Mouse (Mus musculus): ENCODE results near the gene Cfap77. TPM values are rescaled to one million over a fixed set of nuclear protein-coding genes. Genes with fewer than 3 reads are reported as not detected.

Gene Cfap77
- polyA plus RNA-seq, 1 experiment from 2014 or later = 0.71 TPM

GRCm38 (mm10) chr2:28974520-28974919 lies 80.3 kb downstream of the Cfap77 start:
- Histone ChIP-seq H3K36me3 (ENCODE audit: control insufficient read depth, insufficient read depth, low read length) (no peaks in the 10 kb centered on the region), H3K4me2 (no peak overlapping the region), H3K9me3 (ENCODE audit: control insufficient read depth, low read length) (no peaks in the 10 kb centered on the region), H3K4me1 (replicated peaks; ENCODE audit: control insufficient read depth, insufficient read depth, low read length) (no peaks in the 10 kb centered on the region), H3K27ac (ENCODE audit: low read depth, low read length) (no peak overlapping the region), H3K9ac (ENCODE audit: low read depth, low read length) (no peak overlapping the region), H3K4me3 (ENCODE audit: low read depth, low read length) (no peak overlapping the region), H3K27me3 (replicated peaks; ENCODE audit: control insufficient read depth, insufficient read depth, low read length) (peaks cover 15% of the 10 kb centered on the region)
- no peak for ATAC-seq (replicated peaks; ENCODE audit: low FRiP score)
- DNase-seq (ENCODE audit: low spot score) = peak; percentile 38
- WGBS = 21% methylated on average over 6 of the region's 6 CpGs

- no peak overlapping the region for H3K9ac ChIP-seq (ENCODE audit: low read depth, low read length)
- H3K4me3 ChIP-seq (ENCODE audit: low read depth, low read length) = no peak overlapping the region
- DNase-seq (ENCODE audit: low spot score) (no peak), ATAC-seq (replicated peaks; ENCODE audit: low FRiP score) (no peak)
- WGBS = 34% methylated on average over 15 of the region's 15 CpGs
- no peaks in the 10 kb centered on the region for H3K36me3 ChIP-seq (ENCODE audit: control insufficient read depth, insufficient read depth, low read length)
- H3K27ac ChIP-seq (ENCODE audit: low read depth, low read length) = no peak overlapping the region
- H3K27me3 ChIP-seq (replicated peaks; ENCODE audit: control insufficient read depth, insufficient read depth, low read length) = peaks cover 15% of the 10 kb centered on the region
- H3K4me1 ChIP-seq (replicated peaks; ENCODE audit: control insufficient read depth, insufficient read depth, low read length) = no peaks in the 10 kb centered on the region
- no peaks in the 10 kb centered on the region for H3K9me3 ChIP-seq (ENCODE audit: control insufficient read depth, low read length)
- no peak overlapping the region for H3K4me2 ChIP-seq
Measured at GRCm38 (mm10) chr2:28973832-28974450, 80.9 kb downstream of the Cfap77 start.

- Histone ChIP-seq H3K4me1 (replicated peaks; ENCODE audit: control insufficient read depth, insufficient read depth, low read length) (no peaks in the 10 kb centered on the region), H3K36me3 (ENCODE audit: control insufficient read depth, insufficient read depth, low read length) (no peaks in the 10 kb centered on the region), H3K27ac (ENCODE audit: low read depth, low read length) (no peak overlapping the region), H3K9me3 (ENCODE audit: control insufficient read depth, low read length) (no peaks in the 10 kb centered on the region), H3K27me3 (replicated peaks; ENCODE audit: control insufficient read depth, insufficient read depth, low read length) (peaks cover 14% of the 10 kb centered on the region), H3K9ac (ENCODE audit: low read depth, low read length) (no peak overlapping the region), H3K4me3 (ENCODE audit: low read depth, low read length) (no peak overlapping the region), H3K4me2 (no peak overlapping the region)
- 80% methylated on average over 14 of the region's 14 CpGs for WGBS
- ATAC-seq (replicated peaks; ENCODE audit: low FRiP score) (no peak), DNase-seq (ENCODE audit: low spot score) (no peak)
Measured at GRCm38 (mm10) chr2:28970424-28970823, 84.4 kb downstream of the Cfap77 start.

- H3K4me1 ChIP-seq (replicated peaks; ENCODE audit: control insufficient read depth, insufficient read depth, low read length) = no peaks in the 10 kb centered on the region
- H3K27ac ChIP-seq (ENCODE audit: low read depth, low read length) = no peak overlapping the region
- ATAC-seq (replicated peaks; ENCODE audit: low FRiP score) (no peak), DNase-seq (ENCODE audit: low spot score) (no peak)
- H3K4me3 ChIP-seq (ENCODE audit: low read depth, low read length) = no peak overlapping the region
- H3K9me3 ChIP-seq (ENCODE audit: control insufficient read depth, low read length) = no peaks in the 10 kb centered on the region
- H3K36me3 ChIP-seq (ENCODE audit: control insufficient read depth, insufficient read depth, low read length) = no peaks in the 10 kb centered on the region
- 71% methylated on average over 1 of the region's 1 CpGs for WGBS
- H3K9ac ChIP-seq (ENCODE audit: low read depth, low read length) = no peak overlapping the region
- H3K4me2 ChIP-seq = no peak overlapping the region
- peaks cover 3% of the 10 kb centered on the region; the same call in 1 of the 2 replicates for H3K27me3 ChIP-seq (replicated peaks; ENCODE audit: control insufficient read depth, insufficient read depth, low read length)
Measured at GRCm38 (mm10) chr2:28968278-28968677, 86.6 kb downstream of the Cfap77 start.

- Histone ChIP-seq H3K4me2 (no peak overlapping the region), H3K4me1 (replicated peaks; ENCODE audit: control insufficient read depth, insufficient read depth, low read length) (no peaks in the 10 kb centered on the region; the same call in 1 of the 2 replicates), H3K9me3 (ENCODE audit: control insufficient read depth, low read length) (no peaks in the 10 kb centered on the region), H3K27ac (ENCODE audit: low read depth, low read length) (no peak overlapping the region), H3K9ac (ENCODE audit: low read depth, low read length) (no peak overlapping the region), H3K27me3 (replicated peaks; ENCODE audit: control insufficient read depth, insufficient read depth, low read length) (no peaks in the 10 kb centered on the region), H3K4me3 (ENCODE audit: low read depth, low read length) (no peak overlapping the region), H3K36me3 (ENCODE audit: control insufficient read depth, insufficient read depth, low read length) (no peaks in the 10 kb centered on the region)
- ATAC-seq (replicated peaks; ENCODE audit: low FRiP score) = no peak
- DNase-seq (ENCODE audit: low spot score) = no peak
- 62% methylated on average over 14 of the region's 14 CpGs for WGBS
Measured at GRCm38 (mm10) chr2:28966151-28966795, 88.6 kb downstream of the Cfap77 start.

- H3K4me1 ChIP-seq (replicated peaks; ENCODE audit: control insufficient read depth, insufficient read depth, low read length) = no peaks in the 10 kb centered on the region; the same call in 1 of the 2 replicates
- no peak overlapping the region for H3K4me3 ChIP-seq (ENCODE audit: low read depth, low read length)
- no peaks in the 10 kb centered on the region for H3K9me3 ChIP-seq (ENCODE audit: control insufficient read depth, low read length)
- no peak overlapping the region for H3K4me2 ChIP-seq
- no peak overlapping the region for H3K9ac ChIP-seq (ENCODE audit: low read depth, low read length)
- 69% methylated on average over 6 of the region's 6 CpGs for WGBS
- no peak for DNase-seq (ENCODE audit: low spot score)
- no peaks in the 10 kb centered on the region for H3K36me3 ChIP-seq (ENCODE audit: control insufficient read depth, insufficient read depth, low read length)
- H3K27me3 ChIP-seq (replicated peaks; ENCODE audit: control insufficient read depth, insufficient read depth, low read length) = no peaks in the 10 kb centered on the region
- no peak overlapping the region; the same call in 1 of the 2 replicates for H3K27ac ChIP-seq (ENCODE audit: low read depth, low read length)
- no peak; the same call in 1 of the 2 replicates for ATAC-seq (replicated peaks; ENCODE audit: low FRiP score)
Measured at GRCm38 (mm10) chr2:28963565-28963964, 91.3 kb downstream of the Cfap77 start.

GRCm38 (mm10) chr2:28961636-28962035 lies 93.2 kb downstream of the Cfap77 start:
- Histone ChIP-seq H3K36me3 (ENCODE audit: control insufficient read depth, insufficient read depth, low read length) (no peaks in the 10 kb centered on the region), H3K4me1 (replicated peaks; ENCODE audit: control insufficient read depth, insufficient read depth, low read length) (no peaks in the 10 kb centered on the region; the same call in 1 of the 2 replicates), H3K4me2 (no peak overlapping the region), H3K27ac (ENCODE audit: low read depth, low read length) (no peak overlapping the region), H3K9ac (ENCODE audit: low read depth, low read length) (no peak overlapping the region), H3K27me3 (replicated peaks; ENCODE audit: control insufficient read depth, insufficient read depth, low read length) (no peaks in the 10 kb centered on the region), H3K4me3 (ENCODE audit: low read depth, low read length) (no peak overlapping the region), H3K9me3 (ENCODE audit: control insufficient read depth, low read length) (no peaks in the 10 kb centered on the region)
- WGBS = 68% methylated on average over 5 of the region's 5 CpGs
- DNase-seq (ENCODE audit: low spot score) = no peak
- ATAC-seq (replicated peaks; ENCODE audit: low FRiP score) = no peak

- DNase-seq (ENCODE audit: low spot score) = no peak
- no peaks in the 10 kb centered on the region for H3K9me3 ChIP-seq (ENCODE audit: control insufficient read depth, low read length)
- 81% methylated on average over 15 of the region's 15 CpGs for WGBS
- ATAC-seq (replicated peaks; ENCODE audit: low FRiP score) = no peak
- no peaks in the 10 kb centered on the region for H3K27me3 ChIP-seq (replicated peaks; ENCODE audit: control insufficient read depth, insufficient read depth, low read length)
- no peak overlapping the region for H3K9ac ChIP-seq (ENCODE audit: low read depth, low read length)
- no peak overlapping the region for H3K4me2 ChIP-seq
- no peaks in the 10 kb centered on the region for H3K36me3 ChIP-seq (ENCODE audit: control insufficient read depth, insufficient read depth, low read length)
- H3K4me3 ChIP-seq (ENCODE audit: low read depth, low read length) = no peak overlapping the region
- no peak overlapping the region for H3K27ac ChIP-seq (ENCODE audit: low read depth, low read length)
- no peaks in the 10 kb centered on the region; the same call in 1 of the 2 replicates for H3K4me1 ChIP-seq (replicated peaks; ENCODE audit: control insufficient read depth, insufficient read depth, low read length)
Measured at GRCm38 (mm10) chr2:28961024-28961585, 93.8 kb downstream of the Cfap77 start.

All from liver, embryonic 11.5 days (tissue).